Mouse (Mus musculus) megakaryocyte, embryonic 14.5 days (primary cell): ENCODE results near the gene Lrp8.
A peak's percentile ranks its signal among the peaks of the same experiment; 100 is the strongest.

ENCODE experiments used
- FLI1 ChIP-seq: IDR thresholded peaks from 2 replicates; pipeline ENCODE4 v1.6.1; 2012; ENCODE audit warnings: low read length, inconsistent platforms, mixed read lengths
- GATA1 ChIP-seq: IDR thresholded peaks from 3 replicates; pipeline ENCODE4 v1.6.1; 2012; ENCODE audit warnings: mixed read lengths, low read length, inconsistent platforms, borderline replicate concordance

DNA sequence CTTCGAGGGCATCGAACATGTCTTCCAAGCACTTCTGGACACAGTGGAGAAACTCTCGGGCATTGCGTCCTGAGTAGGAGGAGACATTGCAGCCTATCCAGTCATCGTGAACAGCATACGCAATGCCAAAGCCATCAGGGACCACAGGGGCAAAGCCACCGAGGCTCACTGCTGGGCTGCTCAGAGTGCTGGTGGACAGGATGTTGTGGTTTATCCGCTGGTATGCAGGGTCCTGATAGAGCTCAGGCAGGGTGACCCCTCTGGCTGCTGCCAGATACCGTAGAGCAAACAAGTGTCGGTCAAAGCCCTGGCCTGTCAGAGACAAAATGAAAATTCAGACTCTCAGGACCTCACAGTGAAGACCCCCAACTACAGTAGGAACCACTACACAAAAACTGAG, 102.2 kb downstream of the Lrp8 start:
- TF ChIP-seq GATA1 (peak; percentile 88; the same call in 2 of the 3 replicates), FLI1 (no peak)
